Mouse (Mus musculus): ENCODE measurements at regions not wholly inside any gene's neighbourhood (a gene's known extent, or its start where the extent isn't known, plus 50 kb on each side); places are given as distances from the start of the nearest gene placed in this dataset.
"Not testable (repeated sequence)": the region's sequence is repeated elsewhere in the genome, so short reads cannot be mapped to it uniquely, and the experiment has no call there.

GRCm38 (mm10) chr7:69167456-69167855 lies 418.4 kb upstream of the Arrdc4 start:
- no peak for DNase-seq (ENCODE audit: low read depth, low spot score)

- DNase-seq (ENCODE audit: low read depth, low spot score), result no peak
Measured at GRCm38 (mm10) chr7:69161916-69162315, 412.9 kb upstream of the Arrdc4 start.

- DNase-seq (ENCODE audit: low read depth, low spot score), result no peak
Measured at GRCm38 (mm10) chr7:69142351-69142750, 393.3 kb upstream of the Arrdc4 start.

GRCm38 (mm10) chr7:69133441-69133840 lies 384.4 kb upstream of the Arrdc4 start:
- DNase-seq (ENCODE audit: low read depth, low spot score), result no peak

GRCm38 (mm10) chr7:69101770-69102169 lies 352.7 kb upstream of the Arrdc4 start:
- DNase-seq (ENCODE audit: low read depth, low spot score), result not testable (repeated sequence)

- DNase-seq (ENCODE audit: low read depth, low spot score), result no peak
Measured at GRCm38 (mm10) chr7:69097587-69098095, 348.6 kb upstream of the Arrdc4 start.

- no peak for DNase-seq (ENCODE audit: low read depth, low spot score)
Measured at GRCm38 (mm10) chr7:69074780-69075179, 325.7 kb upstream of the Arrdc4 start.

GRCm38 (mm10) chr7:69062994-69063393 lies 314.0 kb upstream of the Arrdc4 start:
- DNase-seq (ENCODE audit: low read depth, low spot score), result no peak

- no peak for DNase-seq (ENCODE audit: low read depth, low spot score)
Measured at GRCm38 (mm10) chr7:69062506-69062905, 313.5 kb upstream of the Arrdc4 start.

GRCm38 (mm10) chr7:69062094-69062493 lies 313.1 kb upstream of the Arrdc4 start:
- peak; percentile 28 for DNase-seq (ENCODE audit: low read depth, low spot score)

GRCm38 (mm10) chr7:69061242-69061641 lies 312.2 kb upstream of the Arrdc4 start:
- DNase-seq (ENCODE audit: low read depth, low spot score), result no peak

GRCm38 (mm10) chr7:69016575-69016974 lies 267.5 kb upstream of the Arrdc4 start:
- DNase-seq (ENCODE audit: low read depth, low spot score), result no peak

GRCm38 (mm10) chr7:69015047-69015446 lies 266.0 kb upstream of the Arrdc4 start:
- no peak for DNase-seq (ENCODE audit: low read depth, low spot score)

- no peak for DNase-seq (ENCODE audit: low read depth, low spot score)
Measured at GRCm38 (mm10) chr7:69007237-69007636, 258.2 kb upstream of the Arrdc4 start.

GRCm38 (mm10) chr7:68988061-68988460 lies 239.0 kb upstream of the Arrdc4 start:
- no peak for DNase-seq (ENCODE audit: low read depth, low spot score)

- no peak for DNase-seq (ENCODE audit: low read depth, low spot score)
Measured at GRCm38 (mm10) chr7:68983937-68984336, 234.9 kb upstream of the Arrdc4 start.

GRCm38 (mm10) chr7:68982914-68983502 lies 234.0 kb upstream of the Arrdc4 start:
- DNase-seq (ENCODE audit: low read depth, low spot score), result no peak

GRCm38 (mm10) chr7:68978576-68978975 lies 229.5 kb upstream of the Arrdc4 start:
- DNase-seq (ENCODE audit: low read depth, low spot score), result no peak

- peak; percentile 49 for DNase-seq (ENCODE audit: low read depth, low spot score)
Measured at GRCm38 (mm10) chr7:68976813-68977752, 228.0 kb upstream of the Arrdc4 start.

GRCm38 (mm10) chr7:68975956-68976355 lies 226.9 kb upstream of the Arrdc4 start:
- no peak for DNase-seq (ENCODE audit: low read depth, low spot score)

GRCm38 (mm10) chr7:68975580-68975894 lies 226.5 kb upstream of the Arrdc4 start:
- no peak for DNase-seq (ENCODE audit: low read depth, low spot score)

- no peak for DNase-seq (ENCODE audit: low read depth, low spot score)
Measured at GRCm38 (mm10) chr7:68974761-68975579, 225.9 kb upstream of the Arrdc4 start.
